Mouse (Mus musculus) heart, embryonic 13.5 days (tissue): ENCODE results near the gene Agl. TPM values are rescaled to one million over a fixed set of nuclear protein-coding genes. Genes with fewer than 3 reads are reported as not detected.

Experiments
- ATAC-seq: fragments of 200-750 bp; cut with Nextera tagmentation; 2 replicates; pipeline ENCODE4 v1.8.0; 2017; ENCODE audit warnings: moderate TSS enrichment; ENCODE audit not compliant: insufficient number of reproducible peaks, low FRiP score, low TSS enrichment; ENCODE audit errors: extremely low read depth
- H3K27ac ChIP-seq: fragments of 300-500 bp; sonication (generic); replicated peaks from 2 replicates; pipeline ENCODE4 v1.5.1; 2015; ENCODE audit warnings: moderate library complexity, mild to moderate bottlenecking, inconsistent platforms
- H3K27me3 ChIP-seq: fragments of 300-500 bp; sonication (generic); replicated peaks from 2 replicates; pipeline ENCODE4 v1.6.1; 2015; ENCODE audit warnings: mild to moderate bottlenecking, inconsistent platforms
- H3K36me3 ChIP-seq: fragments of 300-500 bp; sonication (generic); 2 replicates; pipeline ENCODE4 v1.6.1; 2015; ENCODE audit warnings: mild to moderate bottlenecking, inconsistent platforms
- H3K4me1 ChIP-seq: fragments of 300-500 bp; sonication (generic); 2 replicates; pipeline ENCODE4 v1.6.1; 2015; ENCODE audit warnings: inconsistent platforms
- H3K4me2 ChIP-seq: fragments of 300-500 bp; sonication (generic); 2 replicates; pipeline ENCODE4 v1.6.1; 2015; ENCODE audit warnings: inconsistent platforms, mild to moderate bottlenecking, moderate library complexity
- H3K4me3 ChIP-seq: fragments of 300-500 bp; sonication (generic); 2 replicates; pipeline ENCODE4 v1.5.1; 2015; ENCODE audit warnings: moderate library complexity, mild to moderate bottlenecking, inconsistent platforms
- H3K9ac ChIP-seq: fragments of 300-500 bp; sonication (generic); 2 replicates; pipeline ENCODE4 v1.6.1; 2015; ENCODE audit warnings: inconsistent platforms, mild to moderate bottlenecking, moderate library complexity
- H3K9me3 ChIP-seq: fragments of 300-500 bp; sonication (generic); 2 replicates; pipeline ENCODE4 v1.6.1; 2016; ENCODE audit warnings: inconsistent platforms
- WGBS: fragments of 180-500 bp; shearing (Covaris S2); methylation state at CpG from one replicate; pipeline ENCODE4 v1.1.7; 2015; ENCODE audit warnings: mixed read lengths; 5-methylcytosine and 5-hydroxymethylcytosine counted together
- polyA plus RNA-seq: library from polyadenylated mRNA; unstranded; fragments of >200 nt; fragmentation: Nextera tagmentation; extraction: Ambion mirVana; gene quantifications from 2 replicates; pipeline ENCODE4 v1.2.1, GENCODE M21; 2015

Agl gene
- polyA plus RNA-seq, 1 experiment from 2014 or later, result 44.3 TPM

DNA sequence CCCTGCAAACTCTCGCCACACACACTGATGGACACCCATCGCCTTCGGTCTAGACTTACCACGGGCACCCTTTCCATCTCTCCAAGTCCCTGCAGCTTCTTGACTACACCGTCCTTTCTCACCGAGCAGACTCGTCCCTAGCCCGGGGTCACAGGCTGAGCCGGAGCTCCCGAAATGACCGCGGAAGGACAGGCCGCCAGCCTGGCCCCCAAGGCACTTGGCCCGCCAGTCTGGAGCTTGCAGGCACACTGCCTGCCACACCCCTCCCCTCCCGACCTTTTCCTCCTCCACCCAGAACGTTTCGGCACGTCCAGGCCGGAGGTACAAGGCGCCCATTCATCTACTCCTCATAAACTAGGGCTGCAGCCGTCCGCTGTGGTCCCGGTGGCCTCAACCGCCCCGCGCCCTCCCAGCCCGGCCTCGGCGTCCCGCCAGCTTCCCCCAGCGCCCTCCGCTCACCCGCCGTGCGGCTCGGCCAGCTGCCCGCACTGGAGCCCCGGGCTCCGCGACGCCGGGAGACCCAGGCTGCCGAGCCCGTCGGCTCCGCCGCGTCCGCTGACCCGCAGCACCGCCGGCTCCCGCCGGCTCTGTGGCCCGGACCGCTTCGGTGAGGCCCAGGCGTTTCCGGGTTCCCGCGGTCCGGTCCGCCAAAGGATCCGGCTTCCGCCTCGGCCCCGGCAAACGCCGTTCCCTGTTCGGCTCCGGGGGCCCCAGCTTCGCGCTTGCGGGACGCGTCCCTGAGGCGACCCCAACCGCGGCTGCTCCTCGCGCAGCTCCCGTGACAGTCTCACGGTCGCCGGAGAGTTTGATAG is 96.1 kb downstream of the Agl start:
- Histone ChIP-seq H3K4me3 (peak overlapping the region; percentile 96), H3K36me3 (peaks cover 3% of the 10 kb centered on the region; the same call in 1 of the 2 replicates), H3K27me3 (no peaks in the 10 kb centered on the region), H3K9me3 (no peaks in the 10 kb centered on the region), H3K9ac (peak overlapping the region; percentile 95), H3K27ac (peak overlapping the region; percentile 84), H3K4me1 (peaks cover 29% of the 10 kb centered on the region), H3K4me2 (peak overlapping the region; percentile 79)
- ATAC-seq, result peak; percentile 69
- WGBS, result under 1% methylated on average over 85 of the region's 85 CpGs

- Histone ChIP-seq H3K27me3 (no peaks in the 10 kb centered on the region), H3K9ac (peak overlapping the region; percentile 95), H3K4me3 (peak overlapping the region; percentile 96), H3K4me2 (peak overlapping the region; percentile 79), H3K9me3 (no peaks in the 10 kb centered on the region), H3K36me3 (peaks cover 12% of the 10 kb centered on the region), H3K27ac (no peak overlapping the region), H3K4me1 (peaks cover 29% of the 10 kb centered on the region)
- 27% methylated on average over 9 of the region's 9 CpGs for WGBS
- ATAC-seq, result no peak
Measured at GRCm38 (mm10) chr3:116710941-116711340, 97.0 kb downstream of the Agl start.

GRCm38 (mm10) chr3:116705637-116706204 is 102.2 kb downstream of the Agl start:
- Histone ChIP-seq H3K9ac (no peak overlapping the region), H3K4me2 (no peak overlapping the region), H3K27me3 (no peaks in the 10 kb centered on the region), H3K9me3 (no peaks in the 10 kb centered on the region), H3K36me3 (peaks cover 18% of the 10 kb centered on the region), H3K4me3 (no peak overlapping the region), H3K4me1 (peaks cover 9% of the 10 kb centered on the region), H3K27ac (no peak overlapping the region)
- 97% methylated on average over 1 of the region's 1 CpGs for WGBS
- no peak for ATAC-seq

- Histone ChIP-seq H3K9me3 (no peaks in the 10 kb centered on the region), H3K4me3 (no peak overlapping the region), H3K27ac (no peak overlapping the region), H3K4me1 (peaks cover 7% of the 10 kb centered on the region), H3K4me2 (no peak overlapping the region), H3K36me3 (peaks cover 18% of the 10 kb centered on the region), H3K27me3 (no peaks in the 10 kb centered on the region), H3K9ac (no peak overlapping the region)
- no peak for ATAC-seq
- 88% methylated on average over 5 of the region's 5 CpGs for WGBS
Measured at GRCm38 (mm10) chr3:116703835-116704234, 104.1 kb downstream of the Agl start.

GRCm38 (mm10) chr3:116702647-116703272 is 105.2 kb downstream of the Agl start:
- peaks cover 18% of the 10 kb centered on the region for H3K36me3 ChIP-seq
- peaks cover 10% of the 10 kb centered on the region for H3K4me1 ChIP-seq
- H3K27ac ChIP-seq, result no peak overlapping the region
- no peak for ATAC-seq
- H3K9ac ChIP-seq, result no peak overlapping the region
- WGBS, result 81% methylated on average over 1 of the region's 1 CpGs
- H3K4me2 ChIP-seq, result no peak overlapping the region
- H3K9me3 ChIP-seq, result no peaks in the 10 kb centered on the region
- H3K27me3 ChIP-seq, result no peaks in the 10 kb centered on the region
- H3K4me3 ChIP-seq, result no peak overlapping the region

GRCm38 (mm10) chr3:116701601-116702000 is 106.4 kb downstream of the Agl start:
- Histone ChIP-seq H3K4me1 (peaks cover 10% of the 10 kb centered on the region), H3K27me3 (no peaks in the 10 kb centered on the region), H3K9ac (no peak overlapping the region), H3K36me3 (peaks cover 12% of the 10 kb centered on the region), H3K9me3 (no peaks in the 10 kb centered on the region), H3K4me3 (no peak overlapping the region), H3K27ac (no peak overlapping the region), H3K4me2 (no peak overlapping the region)
- no peak for ATAC-seq
- WGBS, result 94% methylated on average over 4 of the region's 4 CpGs

GRCm38 (mm10) chr3:116698786-116699185 is 109.2 kb downstream of the Agl start:
- peaks cover 10% of the 10 kb centered on the region for H3K4me1 ChIP-seq
- no peak overlapping the region for H3K4me2 ChIP-seq
- 40% methylated on average over 2 of the region's 2 CpGs for WGBS
- H3K9ac ChIP-seq, result no peak overlapping the region
- no peaks in the 10 kb centered on the region for H3K9me3 ChIP-seq
- no peak overlapping the region for H3K4me3 ChIP-seq
- H3K27ac ChIP-seq, result peak overlapping the region; percentile 45; the same call in 1 of the 2 replicates
- peaks cover 5% of the 10 kb centered on the region for H3K36me3 ChIP-seq
- no peak for ATAC-seq
- H3K27me3 ChIP-seq, result no peaks in the 10 kb centered on the region

- Histone ChIP-seq H3K36me3 (peaks cover 17% of the 10 kb centered on the region), H3K4me3 (no peak overlapping the region), H3K4me1 (peaks cover 10% of the 10 kb centered on the region), H3K9ac (no peak overlapping the region), H3K27ac (no peak overlapping the region), H3K4me2 (no peak overlapping the region), H3K9me3 (no peaks in the 10 kb centered on the region), H3K27me3 (no peaks in the 10 kb centered on the region)
- 81% methylated on average over 2 of the region's 2 CpGs for WGBS
- ATAC-seq, result no peak
Measured at GRCm38 (mm10) chr3:116695666-116695985, 112.3 kb downstream of the Agl start.

GRCm38 (mm10) chr3:116694955-116695665 is 112.9 kb downstream of the Agl start:
- Histone ChIP-seq H3K27ac (no peak overlapping the region), H3K9me3 (no peaks in the 10 kb centered on the region), H3K27me3 (no peaks in the 10 kb centered on the region), H3K9ac (no peak overlapping the region), H3K4me2 (no peak overlapping the region; the same call in 1 of the 2 replicates), H3K4me1 (peaks cover 10% of the 10 kb centered on the region), H3K36me3 (peaks cover 21% of the 10 kb centered on the region), H3K4me3 (no peak overlapping the region)
- ATAC-seq, result no peak
- WGBS, result 78% methylated on average over 8 of the region's 8 CpGs

DNA sequence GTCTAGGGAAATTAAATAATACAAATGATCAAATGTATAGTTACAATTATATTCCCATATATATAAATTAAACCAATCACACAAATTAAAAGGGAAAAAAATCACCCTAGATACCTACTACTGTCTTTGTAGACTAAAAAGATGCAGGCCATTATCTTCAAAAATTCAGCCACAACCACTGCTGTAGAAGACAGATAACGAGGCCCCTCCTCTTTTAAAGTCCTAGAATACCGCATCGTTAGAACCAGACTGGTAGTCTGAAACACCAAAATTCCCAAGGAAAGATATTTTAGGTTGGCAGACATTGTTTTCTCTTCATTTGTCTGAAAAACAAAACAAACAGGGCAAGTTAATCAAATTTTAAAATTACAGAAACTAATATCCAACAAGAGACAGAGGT is 113.7 kb downstream of the Agl start:
- Histone ChIP-seq H3K27ac (no peak overlapping the region), H3K9ac (no peak overlapping the region), H3K4me1 (peaks cover 7% of the 10 kb centered on the region), H3K9me3 (no peaks in the 10 kb centered on the region), H3K4me2 (peak overlapping the region; percentile 21; the same call in 1 of the 2 replicates), H3K4me3 (no peak overlapping the region), H3K36me3 (peaks cover 21% of the 10 kb centered on the region), H3K27me3 (no peaks in the 10 kb centered on the region)
- no peak for ATAC-seq
- WGBS, result 67% methylated on average over 3 of the region's 3 CpGs
